Mouse (Mus musculus) MN1 (cell line): ENCODE results near the gene Tex26.

Experiments used
- DNase-seq: peaks from one replicate; pipeline ENCODE4 v3.0.0-alpha.2; 2016; ENCODE audit warnings: low spot score

Gene Tex26

GRCm38 (mm10) chr5:149489136-149489535 is 49.7 kb downstream of the Tex26 start:
- no peak for DNase-seq

GRCm38 (mm10) chr5:149490275-149490674 is 50.8 kb downstream of the Tex26 start:
- DNase-seq: no peak

- no peak for DNase-seq
These were observed 56.2 kb downstream of the Tex26 start for GRCm38 (mm10) chr5:149495655-149496054.

GRCm38 (mm10) chr5:149496401-149497066 is 57.1 kb downstream of the Tex26 start:
- DNase-seq: no peak

GRCm38 (mm10) chr5:149499936-149500335 is 60.5 kb downstream of the Tex26 start:
- no peak for DNase-seq

GRCm38 (mm10) chr5:149503423-149504175 is 64.1 kb downstream of the Tex26 start:
- DNase-seq: no peak

- DNase-seq: no peak
These were observed 65.5 kb downstream of the Tex26 start for GRCm38 (mm10) chr5:149504985-149505384.

- DNase-seq: no peak
These were observed 66.6 kb downstream of the Tex26 start for GRCm38 (mm10) chr5:149506033-149506432.

- DNase-seq: no peak
These were observed 68.9 kb downstream of the Tex26 start for GRCm38 (mm10) chr5:149508094-149509029.

- DNase-seq: no peak
These were observed 70.9 kb downstream of the Tex26 start for GRCm38 (mm10) chr5:149510323-149510722.

GRCm38 (mm10) chr5:149512695-149513094 is 73.2 kb downstream of the Tex26 start:
- DNase-seq: no peak

- no peak for DNase-seq
These were observed 74.1 kb downstream of the Tex26 start for GRCm38 (mm10) chr5:149513438-149514086.

- peak; percentile 21 for DNase-seq
These were observed 74.7 kb downstream of the Tex26 start for GRCm38 (mm10) chr5:149514087-149514671.

- no peak for DNase-seq
These were observed 75.4 kb downstream of the Tex26 start for GRCm38 (mm10) chr5:149514890-149515289.

- DNase-seq: no peak
These were observed 77.7 kb downstream of the Tex26 start for GRCm38 (mm10) chr5:149517116-149517515.
